Mouse (Mus musculus) midbrain, embryonic 11.5 days (tissue): Measurements from ENCODE around the gene Thbs1. TPM values are rescaled to one million over a fixed set of nuclear protein-coding genes. Genes with fewer than 3 reads are reported as not detected.

Experiments used
- ATAC-seq: fragments of 200-750 bp; cut with Nextera tagmentation; 2 replicates; pipeline ENCODE4 v1.8.0; 2017; ENCODE audit warnings: moderate TSS enrichment, moderate library complexity; ENCODE audit not compliant: low FRiP score
- DNase-seq: peaks from one replicate; pipeline ENCODE4 v3.0.0; 2015; ENCODE audit warnings: low spot score; ENCODE audit errors: missing footprints
- H3K27ac ChIP-seq: fragments of 300-500 bp; sonication (generic); 2 replicates; pipeline ENCODE4 v1.5.1; 2014; ENCODE audit warnings: low read depth, low read length
- H3K27me3 ChIP-seq: fragments of 300-500 bp; sonication (generic); 2 replicates; pipeline ENCODE4 v1.6.1; 2014; ENCODE audit warnings: mild to moderate bottlenecking, low read length, moderate library complexity, mixed read lengths; ENCODE audit not compliant: control insufficient read depth, insufficient read depth
- H3K36me3 ChIP-seq: fragments of 300-500 bp; sonication (generic); 2 replicates; pipeline ENCODE4 v1.6.1; 2014; ENCODE audit warnings: mild to moderate bottlenecking, low read length, moderate library complexity, mixed read lengths; ENCODE audit not compliant: control insufficient read depth, insufficient read depth
- H3K4me1 ChIP-seq: fragments of 300-500 bp; sonication (generic); 2 replicates; pipeline ENCODE4 v1.6.1; 2014; ENCODE audit warnings: low read length; ENCODE audit not compliant: control insufficient read depth, insufficient read depth
- H3K4me2 ChIP-seq: fragments of 300-500 bp; sonication (generic); 2 replicates; pipeline ENCODE4 v1.6.1; 2014; ENCODE audit warnings: mild to moderate bottlenecking, moderate library complexity
- H3K4me3 ChIP-seq: fragments of 300-500 bp; sonication (generic); 2 replicates; pipeline ENCODE4 v1.5.1; 2014; ENCODE audit warnings: low read depth, low read length
- H3K9ac ChIP-seq: fragments of 300-500 bp; sonication (generic); 2 replicates; pipeline ENCODE4 v1.6.1; 2014; ENCODE audit warnings: low read length
- H3K9me3 ChIP-seq: fragments of 300-500 bp; sonication (generic); 2 replicates; pipeline ENCODE4 v1.6.1; 2016; ENCODE audit warnings: low read length; ENCODE audit not compliant: control insufficient read depth
- WGBS: fragments of 180-500 bp; shearing (Covaris S2); extraction: QIAGEN DNeasy Blood & Tissue Kit; methylation state at CpG from one replicate; pipeline ENCODE4 v1.1.7; 2014; 5-methylcytosine and 5-hydroxymethylcytosine counted together
- polyA plus RNA-seq: library from polyadenylated mRNA; unstranded; fragments of >200 nt; fragmentation: Nextera tagmentation; extraction: Ambion mirVana; gene quantifications from 2 replicates; pipeline ENCODE4 v1.2.1, GENCODE M21; 2014

The Thbs1 gene
- polyA plus RNA-seq, 1 experiment from 2014 or later: 37.4 TPM

DNA sequence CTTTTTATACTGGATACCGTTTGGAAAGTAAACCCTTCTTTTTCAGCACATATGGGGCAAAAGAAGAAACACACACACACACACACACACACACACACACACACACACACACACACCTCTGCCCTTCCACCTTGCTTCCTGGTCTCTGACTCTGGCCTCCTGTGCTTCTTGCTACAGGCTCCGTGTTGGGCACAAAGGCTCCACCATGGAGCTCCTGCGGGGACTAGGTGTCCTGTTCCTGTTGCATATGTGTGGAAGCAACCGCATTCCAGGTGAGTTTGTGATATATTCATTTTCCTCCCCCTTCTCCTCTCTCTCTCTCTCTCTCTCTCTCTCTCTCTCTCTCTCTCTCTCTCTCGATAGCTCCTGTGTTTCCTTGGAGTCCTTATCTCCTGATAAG lies 762 bp downstream of the Thbs1 start:
- no peak for DNase-seq
- Histone ChIP-seq H3K36me3 (no peaks in the 10 kb centered on the region; the same call in 1 of the 2 replicates), H3K4me3 (peak overlapping the region; percentile 47), H3K9ac (peak overlapping the region; percentile 41; the same call in 1 of the 2 replicates), H3K27me3 (peaks cover 6% of the 10 kb centered on the region; the same call in 1 of the 2 replicates), H3K9me3 (no peaks in the 10 kb centered on the region), H3K4me1 (peaks cover 8% of the 10 kb centered on the region), H3K27ac (no peak overlapping the region), H3K4me2 (peak overlapping the region; percentile 94)
- 16% methylated on average over 5 of the region's 5 CpGs for whole genome bisulfite sequencing
- ATAC-seq: no peak

DNA sequence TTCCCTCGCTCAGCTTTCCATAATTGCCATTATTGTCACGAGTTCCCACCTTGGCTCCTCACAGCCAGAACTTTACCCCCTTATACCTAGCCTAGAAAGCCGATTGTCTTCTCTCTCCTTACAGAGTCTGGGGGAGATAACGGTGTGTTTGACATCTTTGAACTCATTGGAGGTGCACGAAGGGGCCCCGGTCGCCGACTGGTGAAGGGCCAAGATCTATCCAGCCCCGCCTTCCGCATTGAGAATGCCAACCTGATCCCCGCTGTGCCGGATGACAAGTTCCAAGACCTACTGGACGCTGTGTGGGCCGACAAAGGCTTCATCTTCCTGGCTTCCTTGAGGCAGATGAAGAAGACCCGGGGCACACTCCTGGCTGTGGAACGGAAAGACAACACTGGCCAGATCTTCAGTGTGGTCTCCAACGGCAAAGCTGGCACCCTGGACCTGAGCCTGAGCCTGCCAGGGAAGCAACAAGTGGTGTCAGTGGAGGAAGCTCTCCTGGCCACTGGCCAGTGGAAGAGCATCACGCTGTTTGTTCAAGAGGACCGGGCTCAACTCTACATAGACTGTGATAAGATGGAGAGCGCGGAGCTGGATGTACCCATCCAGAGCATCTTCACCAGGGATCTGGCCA lies 1.3 kb downstream of the Thbs1 start:
- no peaks in the 10 kb centered on the region for H3K9me3 ChIP-seq
- peak overlapping the region; percentile 47 for H3K4me3 ChIP-seq
- no peaks in the 10 kb centered on the region; the same call in 1 of the 2 replicates for H3K36me3 ChIP-seq
- H3K4me1 ChIP-seq: peaks cover 8% of the 10 kb centered on the region
- H3K4me2 ChIP-seq: peak overlapping the region; percentile 94
- peaks cover 6% of the 10 kb centered on the region; the same call in 1 of the 2 replicates for H3K27me3 ChIP-seq
- DNase-seq (no peak), ATAC-seq (no peak)
- no peak overlapping the region for H3K9ac ChIP-seq
- WGBS: 55% methylated on average over 21 of the region's 21 CpGs
- no peak overlapping the region for H3K27ac ChIP-seq

- Histone ChIP-seq H3K4me1 (peaks cover 8% of the 10 kb centered on the region), H3K27me3 (peaks cover 6% of the 10 kb centered on the region; the same call in 1 of the 2 replicates), H3K36me3 (no peaks in the 10 kb centered on the region; the same call in none of the 2 replicates), H3K4me3 (no peak overlapping the region), H3K9me3 (no peaks in the 10 kb centered on the region), H3K9ac (no peak overlapping the region), H3K27ac (no peak overlapping the region), H3K4me2 (peak overlapping the region; percentile 94; the same call in 1 of the 2 replicates)
- no peak for ATAC-seq
- no peak for DNase-seq
- 47% methylated on average over 8 of the region's 8 CpGs for WGBS
Measured at GRCm38 (mm10) chr2:118113808-118114524, 2.3 kb downstream of the Thbs1 start.

DNA sequence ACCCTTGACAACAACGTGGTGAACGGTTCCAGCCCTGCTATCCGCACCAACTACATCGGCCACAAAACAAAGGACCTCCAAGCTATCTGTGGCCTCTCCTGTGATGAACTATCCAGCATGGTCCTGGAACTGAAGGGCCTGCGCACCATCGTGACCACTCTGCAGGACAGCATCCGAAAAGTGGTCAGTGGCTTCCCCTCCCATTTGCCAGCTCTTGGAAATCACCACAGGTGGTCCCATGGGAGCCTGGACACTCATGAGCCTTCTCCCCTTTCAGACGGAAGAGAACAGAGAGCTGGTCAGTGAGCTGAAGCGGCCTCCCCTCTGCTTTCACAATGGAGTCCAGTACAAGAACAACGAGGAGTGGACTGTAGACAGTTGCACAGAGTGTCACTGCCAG lies 3.0 kb downstream of the Thbs1 start:
- Histone ChIP-seq H3K9ac (no peak overlapping the region), H3K27ac (no peak overlapping the region), H3K4me3 (no peak overlapping the region), H3K36me3 (no peaks in the 10 kb centered on the region; the same call in none of the 2 replicates), H3K4me1 (peaks cover 8% of the 10 kb centered on the region), H3K4me2 (no peak overlapping the region), H3K27me3 (peaks cover 6% of the 10 kb centered on the region; the same call in 1 of the 2 replicates), H3K9me3 (no peaks in the 10 kb centered on the region)
- ATAC-seq: no peak
- no peak for DNase-seq
- 69% methylated on average over 10 of the region's 10 CpGs for WGBS

DNA sequence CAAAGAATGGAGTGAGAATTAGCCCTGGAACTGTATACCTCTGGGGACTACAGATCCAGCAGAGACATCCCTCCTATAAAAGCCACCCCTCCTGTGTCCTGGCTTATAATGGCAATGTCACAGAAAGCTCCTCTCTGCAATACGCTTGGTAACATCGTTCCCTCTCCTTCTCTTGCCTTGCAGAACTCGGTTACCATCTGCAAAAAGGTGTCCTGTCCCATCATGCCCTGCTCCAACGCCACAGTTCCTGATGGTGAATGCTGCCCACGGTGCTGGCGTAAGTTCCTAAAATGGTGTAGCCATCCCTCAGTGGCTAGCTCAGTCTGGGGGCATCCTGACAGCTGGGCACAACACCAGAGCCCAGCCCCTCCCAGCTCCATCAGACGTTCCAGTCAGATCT lies 4.0 kb downstream of the Thbs1 start:
- Histone ChIP-seq H3K4me3 (no peak overlapping the region), H3K4me2 (no peak overlapping the region), H3K27ac (no peak overlapping the region), H3K9me3 (no peaks in the 10 kb centered on the region), H3K36me3 (no peaks in the 10 kb centered on the region; the same call in none of the 2 replicates), H3K27me3 (peaks cover 6% of the 10 kb centered on the region; the same call in 1 of the 2 replicates), H3K9ac (no peak overlapping the region), H3K4me1 (peaks cover 3% of the 10 kb centered on the region; the same call in 1 of the 2 replicates)
- 89% methylated on average over 7 of the region's 7 CpGs for WGBS
- DNase-seq: no peak
- ATAC-seq: no peak

- H3K27me3 ChIP-seq: peaks cover 6% of the 10 kb centered on the region; the same call in 1 of the 2 replicates
- H3K4me2 ChIP-seq: no peak overlapping the region
- no peaks in the 10 kb centered on the region for H3K9me3 ChIP-seq
- H3K4me1 ChIP-seq: peaks cover 3% of the 10 kb centered on the region; the same call in 1 of the 2 replicates
- ATAC-seq (no peak), DNase-seq (no peak)
- no peaks in the 10 kb centered on the region; the same call in none of the 2 replicates for H3K36me3 ChIP-seq
- 75% methylated on average over 2 of the region's 2 CpGs for WGBS
- H3K9ac ChIP-seq: no peak overlapping the region
- H3K4me3 ChIP-seq: no peak overlapping the region
- no peak overlapping the region for H3K27ac ChIP-seq
Measured at GRCm38 (mm10) chr2:118116180-118116579, 4.5 kb downstream of the Thbs1 start.

GRCm38 (mm10) chr2:118116754-118117290 lies 5.1 kb downstream of the Thbs1 start:
- Histone ChIP-seq H3K4me3 (no peak overlapping the region), H3K9ac (no peak overlapping the region), H3K27ac (no peak overlapping the region), H3K36me3 (no peaks in the 10 kb centered on the region; the same call in none of the 2 replicates), H3K4me2 (no peak overlapping the region), H3K9me3 (no peaks in the 10 kb centered on the region), H3K27me3 (peaks cover 6% of the 10 kb centered on the region; the same call in 1 of the 2 replicates), H3K4me1 (peaks cover 3% of the 10 kb centered on the region; the same call in 1 of the 2 replicates)
- DNase-seq (no peak), ATAC-seq (no peak)
- WGBS: 81% methylated on average over 3 of the region's 3 CpGs

DNA sequence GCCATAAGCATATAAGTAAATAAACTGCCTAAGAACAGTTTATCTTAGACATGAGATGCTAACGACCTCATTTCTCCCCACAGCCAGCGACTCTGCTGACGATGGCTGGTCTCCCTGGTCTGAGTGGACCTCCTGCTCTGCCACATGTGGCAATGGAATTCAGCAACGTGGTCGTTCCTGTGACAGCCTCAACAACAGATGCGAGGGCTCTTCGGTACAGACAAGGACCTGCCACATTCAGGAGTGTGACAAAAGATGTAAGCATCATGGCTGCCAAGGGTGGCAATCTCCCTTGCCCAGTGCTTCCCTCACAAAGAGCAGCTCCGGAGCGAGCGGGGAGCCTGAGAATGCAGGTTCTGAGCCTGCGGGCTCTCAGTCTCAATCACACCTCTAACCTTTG lies 5.7 kb downstream of the Thbs1 start:
- Histone ChIP-seq H3K4me3 (no peak overlapping the region), H3K9ac (no peak overlapping the region), H3K36me3 (peaks cover 1% of the 10 kb centered on the region), H3K9me3 (no peaks in the 10 kb centered on the region), H3K4me2 (no peak overlapping the region), H3K27me3 (peaks cover 6% of the 10 kb centered on the region; the same call in 1 of the 2 replicates), H3K4me1 (no peaks in the 10 kb centered on the region; the same call in 1 of the 2 replicates), H3K27ac (no peak overlapping the region)
- WGBS: 80% methylated on average over 11 of the region's 11 CpGs
- DNase-seq: no peak
- ATAC-seq: no peak
